Mouse (Mus musculus) cerebellum, postnatal 36 days (tissue): ENCODE results near the gene Prkcq.

ENCODE experiments used
- DNase-seq, 2 experiments: peaks; one replicate each; pipeline ENCODE4 v3.0.0; 2021 to 2022; ENCODE audit warnings: mixed read lengths in 2 of 2

Gene Prkcq

DNA sequence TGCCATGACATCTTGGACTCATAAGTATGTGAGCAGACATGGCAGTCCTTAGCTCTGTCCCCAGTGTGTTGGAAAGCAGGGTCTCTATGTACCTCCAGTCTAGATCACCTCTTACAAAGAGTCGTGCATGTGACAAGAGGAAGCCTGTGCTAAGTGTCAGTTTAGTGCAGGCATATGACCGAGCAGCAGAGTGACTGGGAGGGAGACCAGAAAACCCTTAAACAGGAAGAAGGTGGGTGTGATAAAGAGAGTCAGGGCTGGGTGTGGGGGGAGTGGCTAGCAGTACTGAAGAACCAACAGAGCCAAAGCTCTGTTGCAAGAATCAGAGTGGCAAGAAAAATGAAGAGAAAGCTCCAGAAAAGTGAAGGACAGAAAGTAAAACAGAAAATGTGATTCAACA is 15.3 kb downstream of the Prkcq start:
- DNase-seq: no peak

DNA sequence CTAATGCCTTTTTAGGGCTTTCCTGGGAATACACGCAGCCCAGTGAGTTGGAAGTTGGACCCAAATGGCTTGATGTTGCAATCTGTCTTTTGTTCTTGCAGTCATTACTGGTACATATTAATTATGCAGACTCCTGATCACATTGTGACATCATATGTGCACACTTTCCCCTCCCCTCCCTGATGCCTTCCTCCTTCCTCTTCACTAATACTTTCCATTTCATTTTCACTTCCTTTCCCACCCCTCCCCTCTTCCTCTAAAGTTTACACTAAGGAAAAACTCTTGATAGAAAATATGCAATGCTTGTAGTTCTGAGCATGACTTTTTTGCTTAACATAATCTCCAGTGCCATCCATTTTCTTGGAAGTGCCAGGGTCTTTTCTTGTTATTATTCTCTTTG is 16.4 kb downstream of the Prkcq start:
- no peak for DNase-seq

DNA sequence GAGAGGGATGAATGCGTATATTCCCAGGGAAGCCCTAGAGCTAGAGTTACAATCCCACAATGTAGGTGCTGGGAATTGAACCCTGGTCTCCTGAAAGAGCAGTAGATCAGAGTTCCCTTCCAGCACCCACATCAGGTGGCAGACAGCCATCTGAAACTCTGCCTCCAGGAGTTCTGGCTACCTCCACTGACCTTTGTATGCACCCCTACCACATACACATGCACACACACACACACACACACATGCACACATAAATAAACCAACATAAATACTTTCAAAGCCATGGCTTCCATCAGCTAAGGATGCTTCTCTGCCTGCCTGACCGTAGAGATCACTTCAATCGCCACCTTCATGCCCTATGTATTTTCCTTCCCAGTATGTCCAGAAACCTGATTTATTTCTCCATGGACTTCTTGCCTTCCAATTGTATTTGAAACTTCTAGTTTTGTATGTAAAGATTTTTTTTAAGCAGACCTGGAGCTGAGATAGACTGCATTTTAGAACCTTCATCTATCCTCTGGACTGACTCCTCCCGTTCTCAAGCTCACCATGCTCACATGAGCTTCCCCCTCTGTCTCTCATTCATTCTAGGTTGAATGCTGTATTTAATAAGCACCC is 17.4 kb downstream of the Prkcq start:
- DNase-seq: no peak

DNA sequence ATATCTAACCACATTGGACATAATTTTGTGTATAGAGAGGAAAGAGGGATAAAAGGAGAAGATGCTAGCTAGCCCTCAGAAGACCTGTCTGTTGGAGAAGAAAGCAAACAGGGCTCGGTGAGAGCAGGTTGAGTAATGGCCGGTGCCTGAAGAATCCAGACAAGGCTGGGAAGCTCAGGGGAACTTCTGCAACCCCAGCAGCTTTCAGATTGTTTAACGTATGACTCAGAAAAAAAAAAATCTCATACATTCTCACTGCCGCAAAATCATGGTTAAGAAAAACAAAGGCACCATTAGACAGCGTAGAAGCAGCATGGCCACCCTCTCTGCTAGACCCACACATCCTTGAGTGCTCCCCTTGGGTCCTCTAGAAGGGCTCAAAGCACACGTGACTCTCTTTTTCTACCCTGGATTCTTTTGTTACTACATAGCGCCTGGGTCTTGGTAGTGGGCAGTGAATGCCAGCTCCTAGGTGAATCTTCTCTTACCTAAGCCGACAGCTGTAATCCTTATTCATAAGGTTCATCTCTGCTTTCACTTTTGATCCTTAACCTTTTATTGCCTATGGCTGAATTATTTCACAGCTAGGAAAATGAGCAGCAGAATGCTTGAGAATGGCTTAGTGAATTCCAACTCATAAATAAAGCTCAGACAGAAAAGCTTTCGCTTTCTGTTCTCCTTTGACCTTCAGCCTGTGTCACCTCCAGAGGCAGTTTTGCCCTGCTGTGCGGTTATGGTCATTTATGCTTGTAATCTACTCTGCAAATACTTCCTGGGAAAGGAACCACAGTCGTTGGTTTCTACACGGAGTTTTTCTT is 20.6 kb downstream of the Prkcq start:
- no peak for DNase-seq

DNA sequence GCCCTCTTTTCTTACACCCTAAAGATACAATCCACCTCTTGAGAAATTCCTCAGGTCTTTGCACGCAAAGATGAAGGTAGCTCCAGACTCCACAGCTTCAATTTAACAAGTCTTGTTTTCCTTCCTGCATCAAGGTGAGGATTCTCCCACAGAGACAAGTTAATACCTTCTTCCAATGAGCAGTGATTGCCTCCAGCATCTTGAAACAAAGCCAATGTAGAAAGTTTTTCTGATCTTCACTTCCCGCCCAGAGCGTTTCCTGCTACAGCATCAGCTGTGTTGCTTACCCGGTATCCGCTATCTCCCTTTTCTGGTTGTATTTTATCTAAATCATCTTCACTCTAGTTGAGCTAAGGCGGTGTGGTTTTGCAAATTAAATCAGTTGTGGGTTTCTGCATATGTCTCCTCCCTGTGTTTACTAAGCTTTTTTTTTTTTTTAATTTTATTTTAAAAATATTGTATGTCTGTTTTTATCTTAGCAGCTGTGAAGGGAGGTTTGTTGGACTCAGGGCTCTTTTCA is 21.3 kb downstream of the Prkcq start:
- no peak for DNase-seq

DNA sequence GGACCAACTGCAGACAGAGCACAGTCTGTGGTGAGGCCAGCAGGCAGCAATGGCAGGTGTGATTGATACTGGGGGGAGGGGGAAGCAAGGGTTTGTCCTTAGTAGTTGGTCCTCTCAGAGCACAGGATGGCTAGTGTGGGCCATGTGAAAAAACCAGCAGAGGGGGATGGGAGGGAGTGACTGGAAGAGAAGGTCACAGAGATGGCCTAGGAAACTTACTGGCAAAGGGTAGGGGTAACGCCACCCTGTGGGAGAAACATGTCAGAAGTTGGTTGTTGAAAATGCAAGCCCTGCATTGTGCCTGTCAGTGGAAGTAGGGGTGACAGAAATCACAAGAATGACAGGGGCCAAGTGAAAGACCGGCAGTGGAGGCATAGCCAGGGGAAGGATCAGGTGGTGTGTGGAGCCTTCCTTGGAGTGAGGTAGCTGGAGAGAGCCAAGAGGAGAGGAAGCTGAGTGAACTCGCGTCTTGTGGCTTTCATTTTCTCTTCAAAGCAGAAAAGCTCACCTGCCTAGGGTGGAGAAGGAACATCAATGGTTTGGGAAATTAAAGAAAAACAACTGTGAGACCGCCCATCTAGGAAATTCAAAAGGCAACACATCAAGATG is 22.9 kb downstream of the Prkcq start:
- DNase-seq: no peak

DNA sequence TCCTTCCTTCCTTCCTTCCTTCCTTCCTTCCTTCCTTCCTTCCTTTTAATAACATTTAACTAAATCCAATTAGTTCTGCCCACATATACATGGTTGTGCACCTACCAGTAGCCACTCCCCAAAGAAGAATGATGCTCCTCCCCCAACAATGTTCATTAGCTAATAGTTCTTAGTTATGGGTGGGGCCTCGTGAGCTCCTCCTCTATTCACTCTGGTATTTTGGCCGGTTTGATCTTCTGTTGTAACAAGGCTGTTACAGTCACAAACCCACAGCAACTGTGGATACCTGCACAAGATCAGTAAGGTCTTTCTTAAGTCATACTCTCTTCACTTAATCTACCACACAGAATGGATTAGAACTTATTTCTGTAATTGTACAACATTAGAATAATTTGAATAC is 24.2 kb downstream of the Prkcq start:
- no peak for DNase-seq

DNA sequence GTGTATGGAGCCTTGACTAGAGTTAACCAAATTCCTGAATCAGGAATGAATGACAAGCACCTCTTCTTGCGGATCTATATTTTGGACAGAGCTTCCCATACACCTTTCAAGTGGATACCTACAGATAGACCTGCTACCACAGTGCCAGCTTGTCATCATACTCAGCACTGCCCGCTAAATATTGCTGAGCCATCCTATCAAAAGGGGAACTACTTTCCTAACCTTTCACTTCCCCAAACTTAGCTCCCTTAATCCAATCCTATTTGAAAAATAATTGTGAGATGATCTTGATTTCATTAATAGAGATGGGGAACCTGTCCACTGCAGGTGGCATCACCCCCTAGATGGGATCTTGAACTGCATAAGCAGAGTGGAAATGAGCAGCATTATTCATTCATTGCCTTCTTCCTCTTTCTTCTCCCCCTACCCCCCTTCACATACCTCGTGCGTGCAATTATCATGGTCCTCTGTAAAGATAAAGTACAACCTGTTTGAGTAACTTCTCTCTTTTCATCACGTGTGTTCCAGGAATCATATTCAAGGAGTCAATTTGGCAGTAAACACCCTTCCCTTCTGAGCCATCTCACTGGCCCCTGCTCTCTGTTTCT is 25.1 kb downstream of the Prkcq start:
- DNase-seq: no peak

DNA sequence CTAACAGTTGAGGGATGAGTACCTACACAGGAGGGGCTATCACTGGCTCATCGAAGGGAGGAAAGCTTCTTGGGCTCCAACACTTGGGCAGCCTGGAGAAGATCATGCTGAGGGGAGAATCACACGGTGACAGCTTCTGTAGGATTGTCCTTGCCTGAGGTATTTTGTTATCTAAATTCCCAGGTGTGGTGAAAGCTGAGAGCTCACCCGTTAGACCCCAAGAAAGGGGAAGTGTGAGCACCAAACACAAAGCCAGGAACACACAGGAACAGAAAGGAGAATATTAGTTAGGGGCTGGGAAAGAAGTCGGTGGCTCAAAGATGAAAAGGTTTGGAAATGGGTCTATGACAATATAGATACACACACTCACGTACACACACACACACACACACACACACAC is 27.7 kb downstream of the Prkcq start:
- no peak for DNase-seq

DNA sequence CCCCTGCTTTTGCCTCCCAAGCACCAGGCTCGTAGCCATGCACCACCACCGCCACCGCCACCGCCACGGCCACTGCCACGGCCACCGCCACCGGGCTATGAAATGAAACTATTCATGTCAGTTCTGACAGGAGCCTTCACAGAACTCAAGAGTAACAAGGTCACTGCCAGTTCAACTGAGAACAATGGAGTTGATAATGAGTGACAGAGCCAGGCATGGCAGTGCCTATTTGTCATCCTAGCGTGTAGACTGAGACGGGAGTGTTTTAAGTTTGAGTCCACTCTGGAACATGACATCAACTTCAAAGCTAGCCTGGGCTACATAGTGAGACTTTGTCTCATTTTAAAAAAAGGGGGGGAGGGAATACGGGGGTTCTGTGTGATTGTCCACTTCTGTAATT is 30.9 kb downstream of the Prkcq start:
- no peak for DNase-seq

DNA sequence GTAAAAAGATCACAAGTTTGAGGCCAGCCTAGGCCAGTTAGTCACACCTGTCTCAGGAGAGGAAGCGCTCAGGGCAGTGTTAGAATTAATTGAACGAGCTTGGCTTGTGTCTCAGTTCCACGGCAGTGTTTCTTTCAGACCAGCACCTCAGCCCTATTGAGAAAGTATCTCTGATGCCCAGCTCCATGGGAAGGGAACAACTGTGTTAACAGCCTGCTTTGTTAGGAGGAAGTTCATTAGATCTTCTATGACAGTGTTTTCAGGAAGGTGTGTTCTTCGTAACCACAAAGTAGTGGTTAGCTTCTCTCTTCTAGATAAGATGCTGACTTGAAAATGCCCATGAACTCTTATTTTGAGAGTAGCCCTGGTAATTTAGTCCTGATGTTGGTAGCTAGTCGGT is 31.4 kb downstream of the Prkcq start:
- no peak for DNase-seq

DNA sequence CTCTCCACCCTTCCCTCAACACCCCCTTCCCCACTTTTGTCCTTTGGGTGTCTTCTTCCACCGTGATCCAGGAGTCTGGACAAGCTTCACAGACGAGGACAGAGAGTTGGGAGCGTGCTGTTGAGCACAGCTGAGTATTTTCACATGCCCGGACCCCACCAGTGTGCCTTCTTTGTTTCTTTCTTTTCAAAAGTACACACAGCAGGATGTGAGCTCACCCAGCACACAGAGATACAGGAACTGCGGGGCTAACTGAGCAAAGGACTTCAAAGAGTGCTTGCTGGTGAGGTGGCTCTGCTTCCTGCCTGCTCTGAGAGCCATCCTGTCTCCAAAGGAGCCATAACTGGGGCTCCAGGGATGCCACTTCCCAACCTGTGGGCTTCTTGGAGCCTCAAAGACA is 32.3 kb downstream of the Prkcq start:
- DNase-seq: no peak

DNA sequence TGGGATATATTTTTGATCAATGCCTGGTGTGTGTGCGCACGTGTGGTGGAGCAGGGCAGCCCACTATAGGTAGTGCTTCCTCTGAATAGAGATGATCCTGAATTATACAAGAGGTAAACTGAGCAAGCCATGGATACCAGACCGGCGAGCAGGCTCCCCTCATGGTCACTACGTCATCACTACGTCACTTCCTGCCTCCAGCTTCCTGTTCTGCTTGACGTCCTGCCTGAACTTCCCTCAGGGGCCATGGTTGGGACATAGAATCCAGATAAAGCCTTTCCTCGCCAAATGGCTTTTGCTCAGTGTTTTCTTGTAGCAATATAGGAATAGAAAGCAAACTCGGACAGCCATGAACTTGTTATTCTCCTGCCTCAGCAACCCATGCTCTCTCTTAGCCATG is 33.1 kb downstream of the Prkcq start:
- no peak for DNase-seq

DNA sequence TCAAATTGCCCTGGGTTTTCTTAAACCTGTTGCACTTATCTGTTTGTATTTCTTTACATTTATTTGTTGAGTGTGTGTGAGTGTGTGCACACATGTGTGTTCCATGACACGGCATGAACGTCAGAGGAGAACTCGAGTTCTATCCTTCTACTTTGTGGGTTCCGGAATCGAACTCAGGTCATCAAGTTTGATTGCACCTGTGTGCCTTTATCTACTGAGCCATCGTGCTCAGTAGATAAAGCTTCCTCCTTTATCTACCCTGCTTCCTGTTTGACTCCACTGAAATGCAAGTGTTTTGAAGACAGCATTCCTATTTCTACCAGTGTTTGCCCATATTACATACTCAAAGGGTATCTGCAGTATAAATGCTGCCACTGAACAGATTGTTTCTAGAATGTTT is 33.8 kb downstream of the Prkcq start:
- DNase-seq: no peak

DNA sequence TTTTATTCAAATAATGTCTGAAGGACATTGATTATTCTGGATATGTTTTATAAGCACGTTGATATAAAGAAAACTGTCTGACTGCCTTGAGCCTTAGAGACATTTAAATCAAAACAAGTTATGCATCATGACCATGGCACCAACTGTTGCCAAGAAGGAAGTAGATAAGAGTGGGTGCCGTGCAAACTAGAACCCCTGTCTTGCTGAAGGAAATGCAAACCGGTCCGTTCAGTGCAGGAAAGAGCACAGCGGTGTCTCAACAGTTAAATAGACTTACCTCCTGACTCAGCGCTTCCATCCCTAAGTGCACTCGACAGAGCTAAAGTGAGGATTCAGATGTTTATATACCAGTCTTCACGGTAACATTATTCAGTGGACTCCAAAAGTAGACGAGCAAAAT is 36.4 kb downstream of the Prkcq start:
- DNase-seq: no peak

DNA sequence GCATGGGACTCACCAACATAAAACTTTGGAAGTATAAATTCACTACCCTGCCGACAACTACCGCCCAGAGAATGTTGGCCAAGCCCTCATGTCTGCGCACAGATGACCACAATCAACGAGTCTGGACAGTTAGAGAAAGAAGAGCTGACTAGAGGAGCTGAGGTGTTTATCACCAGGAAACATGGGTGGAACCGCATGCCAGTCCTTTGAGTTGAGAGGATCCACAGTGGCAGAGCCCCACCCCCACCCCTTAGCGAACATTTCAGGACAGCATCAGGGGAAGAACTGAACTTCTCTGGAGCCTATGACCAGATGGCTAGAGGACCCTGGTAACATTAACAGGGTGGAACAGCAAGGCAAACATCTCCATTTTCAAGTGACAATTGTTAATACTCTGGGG is 37.4 kb downstream of the Prkcq start:
- no peak for DNase-seq

DNA sequence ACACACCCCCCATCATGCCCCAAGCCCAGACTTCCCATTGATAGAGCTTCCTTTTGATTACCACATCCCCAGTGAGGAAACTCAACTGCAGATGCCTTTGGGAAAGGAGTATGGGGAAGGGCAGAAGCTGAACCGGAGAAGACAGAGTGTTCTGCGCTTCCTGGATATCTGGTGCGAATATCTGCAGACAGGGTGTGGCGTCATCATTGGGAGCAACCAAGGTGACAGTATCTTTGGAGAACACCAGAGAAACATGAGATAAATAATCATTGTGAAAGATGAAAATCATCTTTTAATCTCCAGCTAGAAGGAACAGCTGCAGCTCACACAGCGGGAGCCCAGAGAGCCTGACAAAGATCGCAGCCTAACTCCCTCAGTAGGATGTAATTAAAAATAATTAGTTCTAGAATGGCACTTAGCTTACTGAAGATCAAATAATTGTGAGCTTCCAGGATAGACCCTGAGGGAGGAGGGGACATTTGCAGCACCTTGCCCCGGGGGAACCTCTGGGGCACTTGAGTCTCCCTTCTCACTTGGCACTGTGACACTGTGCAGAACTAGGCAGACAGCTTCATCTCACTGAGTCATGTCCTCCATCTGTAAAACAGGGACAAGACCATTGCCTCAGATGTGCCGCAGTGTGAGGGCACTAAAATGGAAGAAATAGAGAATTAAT is 38.5 kb downstream of the Prkcq start:
- DNase-seq: no peak

DNA sequence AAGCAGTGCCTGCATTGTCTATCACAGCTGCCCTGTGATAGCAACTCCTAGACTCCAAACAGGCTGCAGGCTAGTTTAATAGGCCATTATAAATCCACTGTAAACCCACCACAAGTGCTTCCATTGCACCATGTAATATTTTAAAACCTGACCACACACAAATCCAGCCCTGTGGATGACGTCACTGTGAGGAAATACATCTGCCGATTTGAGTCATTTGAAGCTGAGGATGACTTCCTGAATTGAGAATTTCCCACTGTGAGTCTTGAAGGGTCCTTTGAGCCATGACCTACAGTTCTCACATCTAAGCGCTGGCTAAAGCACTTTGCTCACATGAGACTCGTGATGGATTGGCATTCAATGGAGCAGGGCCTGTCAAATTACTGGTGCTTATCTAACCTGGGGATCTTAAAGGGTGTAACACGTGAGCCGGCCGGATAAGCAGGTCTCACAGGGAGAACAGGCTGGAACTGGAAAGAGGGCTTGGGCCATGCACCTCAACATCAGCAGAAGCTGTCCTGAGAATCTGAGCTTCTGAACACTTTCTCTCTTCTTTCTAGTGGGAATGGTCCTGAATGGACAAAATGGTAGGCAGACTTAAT is 40.2 kb downstream of the Prkcq start:
- no peak for DNase-seq

DNA sequence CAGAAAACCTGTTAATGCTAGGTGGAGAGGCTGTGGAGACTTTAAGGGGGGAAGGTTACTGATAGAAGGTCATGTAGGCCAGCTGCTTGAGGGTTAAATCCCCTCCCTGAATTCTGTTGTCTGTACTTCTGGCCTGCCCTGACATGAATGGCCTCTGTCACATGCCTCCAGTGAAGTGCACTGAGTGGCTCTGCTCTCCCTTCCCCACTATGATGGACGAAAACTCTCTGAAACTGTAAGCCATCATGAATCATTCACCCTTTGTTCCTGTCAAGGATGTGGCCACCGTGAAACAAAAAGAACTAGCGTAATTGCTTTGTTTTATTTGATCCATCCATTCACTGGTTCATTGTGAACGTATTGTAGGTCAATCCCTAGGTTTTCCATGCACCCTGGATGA is 44.5 kb downstream of the Prkcq start:
- no peak for DNase-seq

DNA sequence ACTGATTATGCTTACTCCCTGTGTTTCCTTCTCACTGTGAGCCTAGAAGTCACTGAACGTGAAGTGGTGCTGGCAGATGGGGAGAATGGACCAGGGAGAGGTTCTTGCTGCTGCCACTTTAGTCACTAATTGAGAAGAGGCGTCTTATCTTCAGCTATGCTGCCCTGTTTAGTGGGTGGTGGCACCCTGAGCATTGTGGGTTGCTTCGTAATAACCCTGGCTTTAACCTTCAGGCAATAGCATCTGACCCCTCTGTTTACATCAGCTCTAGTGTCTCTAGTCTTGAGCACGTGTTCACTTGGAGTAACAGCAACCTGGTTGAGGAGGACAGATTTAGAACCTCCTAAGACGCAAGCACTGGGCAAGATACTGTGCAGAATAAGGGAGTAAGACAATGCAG is 44.9 kb downstream of the Prkcq start:
- DNase-seq: no peak

DNA sequence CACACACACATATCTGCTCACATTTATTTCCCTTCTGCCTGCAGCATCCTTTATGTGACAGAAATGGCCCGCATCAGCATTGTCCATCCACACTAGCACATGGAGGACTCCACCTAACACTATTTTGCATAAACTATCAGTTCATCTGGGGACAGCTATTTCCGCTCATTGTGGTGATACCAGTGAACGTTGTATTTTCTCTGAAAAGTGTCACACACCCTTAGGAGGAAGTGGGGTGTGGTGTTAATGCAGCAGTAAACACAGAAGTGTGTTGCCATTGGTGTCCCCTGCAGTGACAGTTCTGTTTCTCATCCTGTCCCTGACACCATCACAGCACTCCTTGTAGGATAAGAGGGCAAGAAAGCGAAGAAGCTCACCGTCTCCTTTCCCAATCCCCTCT is 46.2 kb downstream of the Prkcq start:
- no peak for DNase-seq

DNA sequence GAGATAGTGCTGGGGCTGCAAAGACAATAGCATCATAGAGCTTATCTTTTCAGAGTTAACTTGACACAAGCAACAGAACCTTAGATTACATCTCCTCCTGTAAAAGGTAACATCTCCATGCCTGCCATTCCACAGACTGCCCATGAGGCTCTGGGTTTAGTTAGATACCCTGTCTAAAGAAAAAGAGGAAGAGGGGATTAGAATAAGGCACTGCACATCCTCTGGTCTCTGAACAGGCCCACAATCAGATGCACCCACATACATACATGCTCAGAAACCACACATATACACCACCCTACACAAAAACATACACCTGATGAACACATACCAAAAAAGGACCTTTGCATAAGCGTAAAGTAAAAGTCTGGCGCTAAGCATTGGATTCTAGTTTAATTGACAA is 47.4 kb downstream of the Prkcq start:
- no peak for DNase-seq
